Mouse (Mus musculus) MEL (cell line): ENCODE data around the gene Cotl1. TPM values are rescaled to one million over a fixed set of nuclear protein-coding genes. Genes with fewer than 3 reads are reported as not detected.

Experiments used
- DNase-seq: peaks from one replicate; pipeline ENCODE4 v3.0.0; 2011; ENCODE audit warnings: low read depth, low spot score
- H3K27ac ChIP-seq: 2 replicates; pipeline ENCODE4 v1.5.1; 2012; ENCODE audit warnings: low read depth, mild to moderate bottlenecking, control low read depth, low read length, moderate library complexity; ENCODE audit not compliant: control insufficient read depth
- H3K27me3 ChIP-seq, 2 experiments: fragments of 150-350 bp in 1 of 2; sonication (generic) in 1 of 2; 2 replicates each; pipeline ENCODE4 v1.6.1; 2012; ENCODE audit warnings: low read length in 2 of 2, mild to moderate bottlenecking in 2 of 2, improper control_type of control experiment in 1 of 2, moderate library complexity in 1 of 2; ENCODE audit not compliant: insufficient read depth in 2 of 2, control insufficient read depth in 1 of 2
- H3K36me3 ChIP-seq, 2 experiments: 2 replicates each; pipeline ENCODE4 v1.6.1; 2012 to 2014; ENCODE audit warnings: low read length in 2 of 2, improper control_type of control experiment in 1 of 2, inconsistent platforms in 1 of 2, mild to moderate bottlenecking in 1 of 2; ENCODE audit not compliant: insufficient read depth in 2 of 2, control insufficient read depth in 1 of 2
- H3K4me1 ChIP-seq, 2 experiments: fragments of 150-350 bp in 1 of 2; sonication (generic) in 1 of 2; 2 replicates each; pipeline ENCODE4 v1.6.1; 2012; ENCODE audit warnings: low read length in 2 of 2, improper control_type of control experiment in 1 of 2, mild to moderate bottlenecking in 1 of 2; ENCODE audit not compliant: insufficient read depth in 2 of 2, control insufficient read depth in 1 of 2
- H3K4me3 ChIP-seq, 2 experiments: fragments of 150-350 bp in 1 of 2; sonication (generic) in 1 of 2; 2 replicates each; pipeline ENCODE4 v1.5.1; 2012; ENCODE audit warnings: low read depth in 2 of 2, low read length in 2 of 2, mild to moderate bottlenecking in 2 of 2, moderate library complexity in 2 of 2, control low read depth in 1 of 2, improper control_type of control experiment in 1 of 2; ENCODE audit not compliant: control insufficient read depth in 1 of 2, insufficient read depth in 1 of 2
- H3K79me2 ChIP-seq: 2 replicates; pipeline ENCODE4 v1.6.1; 2012; ENCODE audit warnings: mild to moderate bottlenecking, low read length, moderate library complexity; ENCODE audit not compliant: control insufficient read depth, poor library complexity, insufficient read depth
- H3K9ac ChIP-seq: 2 replicates; pipeline ENCODE4 v1.6.1; 2012; ENCODE audit warnings: low read depth, mild to moderate bottlenecking, control low read depth, low read length, moderate library complexity; ENCODE audit not compliant: control insufficient read depth, poor library complexity, severe bottlenecking
- H3K9me3 ChIP-seq: fragments of 150-350 bp; sonication (generic); replicated peaks from 2 replicates; pipeline ENCODE4 v1.6.1; 2012; ENCODE audit warnings: mild to moderate bottlenecking, low read length, improper control_type of control experiment, moderate library complexity; ENCODE audit not compliant: insufficient read depth
- CTCF ChIP-seq, 3 experiments: IDR thresholded peaks in 2 of 3; conservative IDR thresholded peaks in 1 of 3; 2 replicates each; pipeline ENCODE4 v1.5.1; 2011 to 2012; ENCODE audit warnings: low read length in 3 of 3, low read depth in 2 of 3, mild to moderate bottlenecking in 2 of 3, improper control_type of control experiment in 1 of 3, inconsistent platforms in 1 of 3, mixed read lengths in 1 of 3, moderate library complexity in 1 of 3; ENCODE audit not compliant: control insufficient read depth in 1 of 3, insufficient read depth in 1 of 3, poor library complexity in 1 of 3, severe bottlenecking in 1 of 3
- ELF1 ChIP-seq: IDR thresholded peaks from 2 replicates; pipeline ENCODE4 v1.6.1; 2014; ENCODE audit warnings: low read depth, mild to moderate bottlenecking, inconsistent platforms, low read length, improper control_type of control experiment, moderate library complexity
- ETS1 ChIP-seq: IDR thresholded peaks from 2 replicates; pipeline ENCODE4 v1.6.1; 2012; ENCODE audit warnings: low read depth, mild to moderate bottlenecking, inconsistent platforms, low read length, improper control_type of control experiment, moderate library complexity
- GABPA ChIP-seq: IDR thresholded peaks from 2 replicates; pipeline ENCODE4 v1.6.1; 2012; ENCODE audit warnings: low read depth, mild to moderate bottlenecking, inconsistent platforms, low read length, improper control_type of control experiment, moderate library complexity
- KAT2A ChIP-seq: conservative IDR thresholded peaks from 2 replicates; pipeline ENCODE4 v1.6.1; 2012; ENCODE audit warnings: low read depth, low read length, improper control_type of control experiment, inconsistent platforms
- RAD21 ChIP-seq: IDR thresholded peaks from 2 replicates; pipeline ENCODE4 v1.6.1; 2011; ENCODE audit warnings: mild to moderate bottlenecking, low read depth, low read length, improper control_type of control experiment
- RCOR1 ChIP-seq: IDR thresholded peaks from 2 replicates; pipeline ENCODE4 v1.6.1; 2012; ENCODE audit warnings: low read depth, mild to moderate bottlenecking, inconsistent platforms, low read length, improper control_type of control experiment
- SMC3 ChIP-seq: IDR thresholded peaks from 2 replicates; pipeline ENCODE4 v1.6.1; 2011; ENCODE audit warnings: low read depth, low read length, improper control_type of control experiment
- USF1 ChIP-seq: IDR thresholded peaks from 2 replicates; pipeline ENCODE4 v1.6.1; 2014; ENCODE audit warnings: low read depth, mild to moderate bottlenecking, inconsistent platforms, low read length, improper control_type of control experiment, moderate library complexity
- ZKSCAN1 ChIP-seq: IDR thresholded peaks from 2 replicates; pipeline ENCODE4 v1.6.1; 2012; ENCODE audit warnings: low read depth, mild to moderate bottlenecking, inconsistent platforms, low read length, improper control_type of control experiment, moderate library complexity
- ZNF384 ChIP-seq: IDR thresholded peaks from 2 replicates; pipeline ENCODE4 v1.6.1; 2012; ENCODE audit warnings: low read depth, mild to moderate bottlenecking, inconsistent platforms, low read length, improper control_type of control experiment
- polyA plus RNA-seq, 2 experiments: library from polyadenylated mRNA; stranded (reverse) in 1 of 2; unstranded in 1 of 2; fragments of >175 nt in 1 of 2; fragments of >200 nt in 1 of 2; gene quantifications; 2 replicates each; pipeline versions ENCODE4 v1.2.1 to v1.2.4; 2012; ENCODE audit warnings: low replicate concordance in 2 of 2, low read depth in 1 of 2; ENCODE audit not compliant: insufficient read length in 2 of 2, insufficient read depth in 1 of 2, missing spikeins in 1 of 2
- total RNA-seq: library from RNA; depleted of rRNA; stranded (reverse); fragments of 300-350 nt; gene quantifications from 2 replicates; pipeline ENCODE4 v1.2.3, GENCODE M21; 2012

The Cotl1 gene
- total and polyA plus RNA-seq, 3 experiments = 70.3 to 114 TPM; not detected in 1

GRCm38 (mm10) chr8:119838983-119839340 is 1.4 kb downstream of the Cotl1 start:
- H3K9ac ChIP-seq = no peak overlapping the region

GRCm38 (mm10) chr8:119838100-119838982 is 2.0 kb downstream of the Cotl1 start:
- Histone ChIP-seq H3K4me1 (peaks cover 8 to 11% of the 10 kb centered on the region in 2 experiments; a peak in 3 of 4 replicates), H3K9ac (peak overlapping the region; percentile 21; the same call in 1 of the 2 replicates)

More at GRCm38 (mm10) chr8:119838983-119839340, 1.4 kb downstream of the Cotl1 start:
- Histone ChIP-seq H3K27me3 (peaks cover 0 to 1% of the 10 kb centered on the region in 2 experiments; a peak in 1 of 4 replicates), H3K4me3 (no peak overlapping the region), H3K79me2 (peaks cover 1% of the 10 kb centered on the region; the same call in 1 of the 2 replicates), H3K4me1 (peaks cover 6 to 11% of the 10 kb centered on the region in 2 experiments; a peak in 3 of 4 replicates), H3K36me3 (peaks cover 0 to 4% of the 10 kb centered on the region in 2 experiments; a peak in 2 of 4 replicates), H3K9me3 (no peaks in the 10 kb centered on the region), H3K27ac (no peak overlapping the region)
- DNase-seq = no peak
- TF ChIP-seq KAT2A = no peak
- no peak for TF ChIP-seq RCOR1
- no peak for TF ChIP-seq ZKSCAN1
- no peak for TF ChIP-seq GABPA
- TF ChIP-seq ELF1 = no peak
- TF ChIP-seq CTCF (IDR thresholded peaks at IDR 0.05 in 2 of 3, conservative IDR thresholded peaks at IDR 0.05 in 1 of 3; ENCODE audit: control insufficient read depth in 1 of 3, insufficient read depth in 1 of 3, low read depth in 2 of 3, low read length in 3 of 3, poor library complexity in 1 of 3, severe bottlenecking in 1 of 3) = no peak
- TF ChIP-seq ZNF384 = no peak
- no peak for TF ChIP-seq ETS1
- no peak for TF ChIP-seq RAD21

GRCm38 (mm10) chr8:119837553-119838071 is 2.7 kb downstream of the Cotl1 start:
- Histone ChIP-seq H3K79me2 (peaks cover 1% of the 10 kb centered on the region; the same call in 1 of the 2 replicates), H3K9ac (no peak overlapping the region), H3K27ac (no peak overlapping the region), H3K4me1 (peaks cover 12 to 16% of the 10 kb centered on the region in 2 experiments), H3K36me3 (peaks cover 0 to 6% of the 10 kb centered on the region in 2 experiments; a peak in 2 of 4 replicates), H3K27me3 (no peaks in the 10 kb centered on the region), H3K9me3 (no peaks in the 10 kb centered on the region), H3K4me3 (no peak overlapping the region)
- no peak for DNase-seq
- no peak for TF ChIP-seq RAD21

More at GRCm38 (mm10) chr8:119838100-119838982, 2.0 kb downstream of the Cotl1 start:
- DNase-seq = peak; percentile 36
- Histone ChIP-seq H3K27ac (0 out of 2 replicates have a peak overlapping the region, but pooled peaks have one; percentile 21), H3K4me3 (0 out of 4 replicates have a peak overlapping the region, but pooled peaks of 1 of the 2 experiments have one; percentile 10), H3K36me3 (peaks cover 0 to 4% of the 10 kb centered on the region in 2 experiments; a peak in 2 of 4 replicates), H3K9me3 (no peaks in the 10 kb centered on the region)
- TF ChIP-seq USF1 (peak; percentile 79), ZNF384 (peak; percentile 68; the same call in 1 of the 2 replicates), SMC3 (no peak)
- TF ChIP-seq, all 39 proteins: peak for 2
- H3K27me3 ChIP-seq = no peaks in the 10 kb centered on the region
- peaks cover 1% of the 10 kb centered on the region; the same call in 1 of the 2 replicates for H3K79me2 ChIP-seq
